Mouse (Mus musculus): Measurements from ENCODE around the gene Cyp2c40. TPM values are rescaled to one million over a fixed set of nuclear protein-coding genes. Genes with fewer than 3 reads are reported as not detected.

Cyp2c40 gene
- polyA plus RNA-seq, 1 experiment: not detected

DNA sequence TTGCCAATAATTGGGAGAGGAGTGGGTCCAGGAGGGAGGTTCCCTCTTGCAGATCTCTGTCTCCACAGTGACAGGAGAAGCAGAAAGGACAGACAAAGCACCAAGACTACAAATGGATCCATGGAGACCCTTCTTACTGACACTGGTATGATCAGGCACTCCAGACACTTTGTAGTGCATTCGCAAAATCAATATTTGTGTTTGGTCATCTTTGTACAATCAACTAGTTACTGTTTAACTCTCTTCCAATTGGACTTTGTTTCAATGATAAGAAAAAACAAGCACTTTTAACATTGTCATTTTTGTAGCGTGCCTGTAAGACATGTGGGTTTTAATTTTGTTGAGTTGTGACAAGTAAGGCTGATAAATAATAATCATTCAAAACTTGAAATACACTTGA is 71.7 kb downstream of the Cyp2c40 start, which contains the start of gene Cyp2c68:
Gene Cyp2c68 (minus strand): TSS at position 135 of the 400 bp plus-strand sequence.
- H3K4me3 ChIP-seq (ENCODE audit: low read depth, low read length): no peak within 1 kb of the TSS
- no peaks in the 10 kb centered on the region for H3K27me3 ChIP-seq (ENCODE audit: control insufficient read depth, insufficient read depth, low read length, poor library complexity, severe bottlenecking)
- H3K36me3 ChIP-seq (ENCODE audit: control insufficient read depth, insufficient read depth, low read length, poor library complexity, severe bottlenecking): no peaks in the 10 kb centered on the region
- peaks cover 12% of the 10 kb centered on the region for H3K9me3 ChIP-seq (replicated peaks; ENCODE audit: control insufficient read depth, insufficient read depth, low read length, poor library complexity, severe bottlenecking)
- no peak within 1 kb of the TSS for H3K27ac ChIP-seq (ENCODE audit: insufficient read depth, low read length)
- H3K4me1 ChIP-seq (ENCODE audit: control insufficient read depth, insufficient read depth, low read length): no peaks in the 10 kb centered on the region
- TF ChIP-seq POLR2A (IDR thresholded peaks at IDR 0.05; ENCODE audit: insufficient read depth, low read length) (no peak), CTCF (IDR thresholded peaks at IDR 0.05; ENCODE audit: low read depth, low read length) (no peak), EP300 (IDR thresholded peaks at IDR 0.05; ENCODE audit: insufficient read depth, low read depth, low read length) (no peak)
- H3K9ac ChIP-seq (ENCODE audit: low read depth, poor library complexity, severe bottlenecking): no peak within 1 kb of the TSS

Other genes starting within 250 kb of the Cyp2c40 start
- gene Cyp2c67, start 163.8 kb downstream of the Cyp2c40 start, polyA plus RNA-seq (2011; ENCODE audit: insufficient read depth, insufficient read length, low read depth, missing spikeins): not detected in 2 replicates
- gene Cyp2c68, start 71.8 kb downstream of the Cyp2c40 start, polyA plus RNA-seq (2011; ENCODE audit: insufficient read depth, insufficient read length, low read depth, missing spikeins): not detected in 2 replicates
- not detected in 2 replicates for gene Cyp2c69, start 74.0 kb upstream of the Cyp2c40 start, polyA plus RNA-seq (2011; ENCODE audit: insufficient read depth, insufficient read length, low read depth, missing spikeins)
- not detected in 2 replicates for gene Cyp2c37, start 179.6 kb upstream of the Cyp2c40 start, polyA plus RNA-seq (2011; ENCODE audit: insufficient read depth, insufficient read length, low read depth, missing spikeins)

Data from ES-Bruce4 (cell line).